Mouse (Mus musculus) heart, postnatal 0 days (tissue): ENCODE measurements at regions not wholly inside any gene's neighbourhood (a gene's known extent, or its start where the extent isn't known, plus 50 kb on each side); places are given as distances from the start of the nearest gene placed in this dataset.

Experiments
- ATAC-seq: fragments of 200-750 bp; cut with Nextera tagmentation; 2 replicates; pipeline ENCODE4 v1.8.0; 2017; ENCODE audit warnings: low read depth, moderate number of reproducible peaks, moderate library complexity; ENCODE audit not compliant: insufficient read depth
- DNase-seq: peaks from one replicate; pipeline ENCODE4 v3.0.0-alpha.2; 2016; ENCODE audit warnings: low spot score
- H3K27ac ChIP-seq: fragments of 300-500 bp; sonication (generic); 2 replicates; pipeline ENCODE4 v1.5.1; 2014; ENCODE audit warnings: low read depth, mild to moderate bottlenecking
- H3K27me3 ChIP-seq: fragments of 300-500 bp; sonication (generic); 2 replicates; pipeline ENCODE4 v1.6.1; 2014; ENCODE audit warnings: low read length, mixed read lengths; ENCODE audit not compliant: control insufficient read depth, insufficient read depth
- H3K36me3 ChIP-seq: fragments of 300-500 bp; sonication (generic); replicated peaks from 2 replicates; pipeline ENCODE4 v1.6.1; 2014; ENCODE audit warnings: low read length, mixed read lengths; ENCODE audit not compliant: control insufficient read depth, insufficient read depth
- H3K4me1 ChIP-seq: fragments of 300-500 bp; sonication (generic); 2 replicates; pipeline ENCODE4 v1.6.1; 2014; ENCODE audit warnings: antibody characterized with exemption; ENCODE audit not compliant: control insufficient read depth, insufficient read depth
- H3K4me2 ChIP-seq: fragments of 300-500 bp; sonication (generic); 2 replicates; pipeline ENCODE4 v1.6.1; 2014; ENCODE audit warnings: low read depth, mild to moderate bottlenecking, low read length, moderate library complexity
- H3K4me3 ChIP-seq: fragments of 300-500 bp; sonication (generic); 2 replicates; pipeline ENCODE4 v1.5.1; 2014; ENCODE audit warnings: low read depth, low read length
- H3K9ac ChIP-seq: fragments of 300-500 bp; sonication (generic); replicated peaks from 2 replicates; pipeline ENCODE4 v1.6.1; 2014; ENCODE audit warnings: low read depth, low read length, mixed read lengths
- H3K9me3 ChIP-seq: fragments of 300-500 bp; sonication (generic); replicated peaks from 2 replicates; pipeline ENCODE4 v1.6.1; 2016; ENCODE audit warnings: low read length; ENCODE audit not compliant: control insufficient read depth
- CTCF ChIP-seq: IDR thresholded peaks from 2 replicates; pipeline ENCODE4 v1.5.1; 2016; ENCODE audit warnings: antibody characterized with exemption, control low read depth, low read depth
- EP300 ChIP-seq: IDR thresholded peaks from 2 replicates; pipeline ENCODE4 v1.6.1; 2016; ENCODE audit warnings: antibody characterized with exemption, low read depth
- WGBS: fragments of 180-500 bp; shearing (Covaris S2); extraction: QIAGEN DNeasy Blood & Tissue Kit; methylation state at CpG from one replicate; pipeline ENCODE4 v1.1.7; 2014; 5-methylcytosine and 5-hydroxymethylcytosine counted together

GRCm38 (mm10) chr17:15269905-15270304 is 106.8 kb downstream of the Dll1 start:
- 66% methylated on average over 6 of the region's 6 CpGs for WGBS
- no peaks in the 10 kb centered on the region for H3K9me3 ChIP-seq
- no peak for ATAC-seq

GRCm38 (mm10) chr17:15269056-15269612 is 107.5 kb downstream of the Dll1 start:
- no peak overlapping the region for H3K27ac ChIP-seq
- DNase-seq (peak; percentile 11), ATAC-seq (no peak)
- no peak overlapping the region for H3K4me3 ChIP-seq
- H3K27me3 ChIP-seq = no peaks in the 10 kb centered on the region
- H3K4me1 ChIP-seq = no peaks in the 10 kb centered on the region
- H3K9ac ChIP-seq = no peak overlapping the region
- no peaks in the 10 kb centered on the region for H3K9me3 ChIP-seq
- no peaks in the 10 kb centered on the region for H3K36me3 ChIP-seq
- 75% methylated on average over 8 of the region's 8 CpGs for WGBS
- no peak for TF ChIP-seq CTCF
- TF ChIP-seq EP300 = no peak
- H3K4me2 ChIP-seq = no peak overlapping the region

More at GRCm38 (mm10) chr17:15269905-15270304, 106.8 kb downstream of the Dll1 start:
- no peak for DNase-seq
- Histone ChIP-seq H3K9ac (no peak overlapping the region), H3K4me1 (no peaks in the 10 kb centered on the region), H3K4me3 (no peak overlapping the region), H3K4me2 (no peak overlapping the region), H3K27me3 (no peaks in the 10 kb centered on the region), H3K27ac (no peak overlapping the region), H3K36me3 (no peaks in the 10 kb centered on the region)
- TF ChIP-seq CTCF (no peak), EP300 (no peak)

- TF ChIP-seq EP300 = no peak
- no peak for TF ChIP-seq CTCF
- Histone ChIP-seq H3K4me1 (no peaks in the 10 kb centered on the region), H3K4me3 (no peak overlapping the region), H3K27ac (no peak overlapping the region), H3K4me2 (no peak overlapping the region), H3K36me3 (no peaks in the 10 kb centered on the region), H3K9ac (no peak overlapping the region), H3K9me3 (no peaks in the 10 kb centered on the region), H3K27me3 (no peaks in the 10 kb centered on the region)
- DNase-seq (no peak), ATAC-seq (no peak)
- 52% methylated on average over 7 of the region's 7 CpGs for WGBS
Measured at GRCm38 (mm10) chr17:15267721-15268120, 109.0 kb downstream of the Dll1 start.

GRCm38 (mm10) chr17:15259427-15260101 is 117.1 kb downstream of the Dll1 start:
- Histone ChIP-seq H3K4me3 (no peak overlapping the region), H3K27ac (no peak overlapping the region), H3K9me3 (no peaks in the 10 kb centered on the region), H3K27me3 (no peaks in the 10 kb centered on the region), H3K36me3 (no peaks in the 10 kb centered on the region), H3K4me1 (no peaks in the 10 kb centered on the region), H3K9ac (no peak overlapping the region), H3K4me2 (no peak overlapping the region)
- 66% methylated on average over 11 of the region's 11 CpGs for WGBS
- DNase-seq (no peak), ATAC-seq (no peak)
- TF ChIP-seq CTCF (no peak), EP300 (no peak)

- no peak for TF ChIP-seq EP300
- no peak for TF ChIP-seq CTCF
- no peak overlapping the region for H3K4me3 ChIP-seq
- no peak overlapping the region for H3K27ac ChIP-seq
- no peaks in the 10 kb centered on the region for H3K27me3 ChIP-seq
- no peaks in the 10 kb centered on the region for H3K36me3 ChIP-seq
- no peak overlapping the region for H3K9ac ChIP-seq
- no peaks in the 10 kb centered on the region for H3K9me3 ChIP-seq
- H3K4me1 ChIP-seq = no peaks in the 10 kb centered on the region
- WGBS = 57% methylated on average over 2 of the region's 2 CpGs
- DNase-seq = no peak
- no peak for ATAC-seq
- no peak overlapping the region for H3K4me2 ChIP-seq
Measured at GRCm38 (mm10) chr17:15255874-15256273, 120.8 kb downstream of the Dll1 start.

GRCm38 (mm10) chr17:15253785-15254184 is 122.9 kb downstream of the Dll1 start:
- H3K27ac ChIP-seq = no peak overlapping the region
- DNase-seq (no peak), ATAC-seq (no peak)
- H3K9me3 ChIP-seq = no peaks in the 10 kb centered on the region
- no peak overlapping the region for H3K4me3 ChIP-seq
- H3K4me2 ChIP-seq = no peak overlapping the region
- H3K9ac ChIP-seq = no peak overlapping the region
- no peaks in the 10 kb centered on the region for H3K4me1 ChIP-seq
- TF ChIP-seq CTCF (no peak), EP300 (no peak)
- H3K27me3 ChIP-seq = no peaks in the 10 kb centered on the region
- 83% methylated on average over 4 of the region's 4 CpGs for WGBS
- no peaks in the 10 kb centered on the region for H3K36me3 ChIP-seq
